Mouse (Mus musculus) forelimb bud, embryonic 11.5 days (tissue): ENCODE measurements around the gene Dab2.

Source experiments
- DNase-seq: peaks from one replicate; pipeline ENCODE4 v3.0.0-alpha.2; 2012; ENCODE audit warnings: low read depth, low spot score

Dab2 gene

GRCm38 (mm10) chr15:6466995-6467394 lies 167.4 kb downstream of the Dab2 start:
- DNase-seq: peak; percentile 23

- no peak for DNase-seq
Measured at GRCm38 (mm10) chr15:6468845-6469244, 169.3 kb downstream of the Dab2 start.

DNA sequence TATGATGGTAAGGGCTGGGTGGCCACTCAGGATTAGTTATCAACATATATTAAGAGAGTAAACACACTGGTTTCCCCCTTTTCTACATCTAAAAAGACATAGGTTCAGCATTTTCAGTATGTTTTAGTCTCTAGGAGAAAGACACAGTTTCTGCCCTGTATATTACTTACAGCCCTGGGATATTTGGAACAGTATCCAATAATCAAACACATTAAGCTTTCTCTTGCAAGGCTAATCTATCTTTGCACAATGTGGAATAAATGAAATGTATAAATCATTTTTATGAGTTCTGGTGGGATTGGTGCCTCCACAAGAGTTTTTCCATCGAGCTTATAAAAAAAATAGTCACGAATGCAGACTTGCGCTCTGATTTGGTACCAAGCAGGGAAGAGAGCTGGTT lies 169.8 kb downstream of the Dab2 start:
- no peak for DNase-seq

DNA sequence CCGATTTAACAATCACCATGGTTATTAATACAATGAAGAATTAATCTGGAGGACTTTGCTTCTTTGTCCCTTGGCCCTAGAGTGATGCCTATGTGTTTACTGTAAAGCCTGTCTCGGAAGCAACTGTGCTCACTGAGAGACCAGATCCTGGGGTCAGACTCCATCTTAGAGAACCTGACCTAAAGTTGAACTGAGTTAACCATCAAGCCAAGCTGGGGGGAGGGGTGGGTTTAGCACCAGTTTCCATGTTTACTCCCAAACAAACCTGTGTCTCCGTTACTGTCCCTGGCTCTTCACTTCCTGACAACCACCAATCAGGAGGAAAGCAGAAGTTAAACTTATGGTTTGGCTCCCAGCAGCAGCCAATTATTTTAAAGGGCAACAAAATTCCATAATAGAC lies 184.0 kb downstream of the Dab2 start:
- no peak for DNase-seq
